Mouse (Mus musculus): Measurements from ENCODE around the gene Zfp280d. TPM values are rescaled to one million over a fixed set of nuclear protein-coding genes. Genes with fewer than 3 reads are reported as not detected.

Gene Zfp280d
- polyA plus RNA-seq, 1 experiment from 2014 or later, result 38.7 TPM

DNA sequence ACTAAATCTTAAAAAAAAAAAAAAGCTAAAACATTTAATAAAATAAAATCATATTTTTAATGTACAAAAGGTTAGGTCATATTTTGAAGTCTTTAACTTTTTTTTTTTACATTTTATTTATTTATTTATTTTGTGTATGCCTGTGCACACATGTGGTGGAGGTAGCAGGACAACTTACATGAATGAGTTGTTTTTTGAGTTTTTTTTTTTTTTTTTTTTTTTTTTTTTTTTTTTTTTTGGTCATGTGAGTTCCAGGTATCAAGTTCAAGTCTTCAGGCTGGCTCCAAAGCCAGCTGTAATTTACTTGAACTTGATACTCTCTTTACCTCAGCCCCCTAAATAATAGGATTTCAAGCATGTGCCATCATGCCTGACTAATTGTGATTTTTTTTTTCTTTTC, 19.4 kb downstream of the Zfp280d start:
- Histone ChIP-seq H3K9me3 (ENCODE audit: control insufficient read depth, low read length) (no peaks in the 10 kb centered on the region), H3K9ac (ENCODE audit: low read depth, low read length) (no peak overlapping the region)

DNA sequence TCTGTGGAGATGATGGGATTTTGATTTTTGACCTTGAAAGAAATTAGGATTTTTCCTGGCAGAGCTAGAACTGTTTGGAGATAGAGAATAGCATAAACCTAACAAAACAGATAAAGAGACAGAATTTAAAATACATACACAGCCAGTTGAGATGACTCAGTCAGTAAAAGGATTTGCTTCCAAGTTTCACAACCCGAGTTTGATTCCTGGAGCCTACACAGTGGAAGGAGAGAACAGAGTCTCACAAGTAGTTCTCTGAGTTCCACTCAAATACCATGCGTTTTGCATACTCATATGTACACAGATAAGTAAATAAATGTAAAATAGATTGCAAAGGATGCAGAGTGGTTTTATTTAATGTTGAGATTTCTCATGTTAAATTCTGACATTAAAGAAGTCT, 35.1 kb downstream of the Zfp280d start:
- Histone ChIP-seq H3K4me3 (ENCODE audit: low read depth, low read length) (no peak overlapping the region), H3K4me1 (ENCODE audit: control insufficient read depth, insufficient read depth, low read length) (no peaks in the 10 kb centered on the region), H3K4me2 (ENCODE audit: low read depth, low read length) (no peak overlapping the region), H3K36me3 (ENCODE audit: control insufficient read depth, insufficient read depth, low read length) (peaks cover 45% of the 10 kb centered on the region), H3K9me3 (ENCODE audit: control insufficient read depth, low read length) (no peaks in the 10 kb centered on the region), H3K27ac (replicated peaks; ENCODE audit: low read depth, low read length) (no peak overlapping the region), H3K27me3 (replicated peaks; ENCODE audit: control insufficient read depth, insufficient read depth, low read length) (no peaks in the 10 kb centered on the region), H3K9ac (ENCODE audit: low read depth, low read length) (no peak overlapping the region)
- ATAC-seq (ENCODE audit: low read depth), result no peak
- 95% methylated on average over 2 of the region's 2 CpGs for WGBS
- DNase-seq (ENCODE audit: low spot score), result no peak

More for the DNA sequence above, 19.4 kb downstream of the Zfp280d start:
- ATAC-seq (ENCODE audit: low read depth), result no peak
- no peak overlapping the region for H3K4me2 ChIP-seq (ENCODE audit: low read depth, low read length)
- H3K36me3 ChIP-seq (ENCODE audit: control insufficient read depth, insufficient read depth, low read length), result 0 out of 2 replicates have a peak, but pooled peaks cover 7% of the 10 kb centered on the region
- DNase-seq (ENCODE audit: low spot score), result peak; percentile 5
- H3K4me3 ChIP-seq (ENCODE audit: low read depth, low read length), result no peak overlapping the region
- no peaks in the 10 kb centered on the region for H3K4me1 ChIP-seq (ENCODE audit: control insufficient read depth, insufficient read depth, low read length)
- no peak overlapping the region for H3K27ac ChIP-seq (replicated peaks; ENCODE audit: low read depth, low read length)
- H3K27me3 ChIP-seq (replicated peaks; ENCODE audit: control insufficient read depth, insufficient read depth, low read length), result no peaks in the 10 kb centered on the region

DNA sequence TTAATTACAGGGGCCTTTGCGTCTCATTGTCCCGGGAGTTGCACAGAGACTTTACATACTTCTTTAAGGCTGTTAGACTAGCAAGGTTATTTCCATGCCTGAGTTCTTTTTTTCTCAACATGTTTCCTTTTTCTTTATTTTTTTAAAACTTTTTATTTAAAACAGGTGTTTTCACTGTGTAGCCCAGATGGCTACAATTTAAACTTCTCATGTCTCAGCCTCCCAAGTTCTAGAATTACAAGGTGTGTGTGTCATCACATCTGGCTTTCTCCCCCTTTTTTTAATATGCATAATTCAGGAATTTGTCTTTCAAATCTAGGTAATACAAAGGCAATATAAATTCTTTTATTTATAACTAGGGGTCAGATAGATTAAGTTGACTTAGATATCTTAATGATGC, 58.6 kb downstream of the Zfp280d start:
- Histone ChIP-seq H3K4me3 (ENCODE audit: low read depth, low read length) (no peak overlapping the region), H3K27me3 (replicated peaks; ENCODE audit: control insufficient read depth, insufficient read depth, low read length) (no peaks in the 10 kb centered on the region), H3K4me1 (ENCODE audit: control insufficient read depth, insufficient read depth, low read length) (no peaks in the 10 kb centered on the region), H3K9ac (ENCODE audit: low read depth, low read length) (no peak overlapping the region), H3K9me3 (ENCODE audit: control insufficient read depth, low read length) (no peaks in the 10 kb centered on the region), H3K36me3 (ENCODE audit: control insufficient read depth, insufficient read depth, low read length) (peaks cover 55% of the 10 kb centered on the region), H3K4me2 (ENCODE audit: low read depth, low read length) (no peak overlapping the region), H3K27ac (replicated peaks; ENCODE audit: low read depth, low read length) (no peak overlapping the region)
- 42% methylated on average over 2 of the region's 2 CpGs for WGBS
- DNase-seq (ENCODE audit: low spot score), result peak; percentile 5
- no peak for ATAC-seq (ENCODE audit: low read depth)

DNA sequence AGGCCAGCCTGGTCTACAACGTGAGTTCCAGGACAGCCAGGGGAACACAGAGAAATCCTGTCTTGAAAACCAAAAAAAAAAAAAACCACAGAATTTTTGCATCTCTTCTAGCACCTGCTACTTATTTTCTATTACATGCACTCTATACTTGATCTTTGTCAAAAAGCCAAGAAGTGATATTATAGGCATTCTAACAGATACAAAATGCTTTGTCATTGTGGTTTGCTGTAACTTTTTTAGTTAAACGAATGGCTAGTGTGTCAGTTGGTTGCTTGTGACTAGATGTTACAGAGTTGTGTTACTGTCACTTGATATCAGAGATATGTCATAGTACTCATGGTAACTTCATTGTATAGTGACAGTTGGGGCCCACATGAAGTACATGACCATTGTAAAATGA, 61.4 kb downstream of the Zfp280d start:
- no peak overlapping the region for H3K4me3 ChIP-seq (ENCODE audit: low read depth, low read length)
- no peak overlapping the region for H3K4me2 ChIP-seq (ENCODE audit: low read depth, low read length)
- H3K4me1 ChIP-seq (ENCODE audit: control insufficient read depth, insufficient read depth, low read length), result no peaks in the 10 kb centered on the region
- H3K9me3 ChIP-seq (ENCODE audit: control insufficient read depth, low read length), result no peaks in the 10 kb centered on the region
- H3K36me3 ChIP-seq (ENCODE audit: control insufficient read depth, insufficient read depth, low read length), result peaks cover 61% of the 10 kb centered on the region
- ATAC-seq (ENCODE audit: low read depth) (no peak), DNase-seq (ENCODE audit: low spot score) (no peak)
- H3K27me3 ChIP-seq (replicated peaks; ENCODE audit: control insufficient read depth, insufficient read depth, low read length), result no peaks in the 10 kb centered on the region
- no peak overlapping the region for H3K9ac ChIP-seq (ENCODE audit: low read depth, low read length)
- no peak overlapping the region for H3K27ac ChIP-seq (replicated peaks; ENCODE audit: low read depth, low read length)
- WGBS, result 93% methylated on average over 2 of the region's 2 CpGs

DNA sequence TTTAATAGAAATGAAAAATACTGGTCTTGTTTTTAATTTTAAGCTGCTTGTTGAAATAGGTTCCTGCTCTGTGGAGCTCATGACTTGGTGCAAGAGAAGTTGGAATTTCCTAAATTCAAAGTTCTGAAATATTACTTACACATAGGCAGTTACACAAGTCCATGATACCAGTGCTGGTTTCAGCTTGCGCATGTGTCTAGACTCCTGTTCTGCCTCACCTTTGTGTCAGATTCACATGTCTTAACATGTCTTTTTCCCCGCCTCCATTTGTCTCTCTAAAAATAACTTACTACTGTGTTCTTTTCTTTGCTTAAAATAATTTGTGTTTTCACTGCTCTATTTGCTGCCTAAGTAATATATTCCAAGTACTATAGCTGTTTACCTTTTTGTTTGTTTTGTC, 64.5 kb downstream of the Zfp280d start:
- Histone ChIP-seq H3K9ac (ENCODE audit: low read depth, low read length) (no peak overlapping the region), H3K27me3 (replicated peaks; ENCODE audit: control insufficient read depth, insufficient read depth, low read length) (no peaks in the 10 kb centered on the region), H3K27ac (replicated peaks; ENCODE audit: low read depth, low read length) (no peak overlapping the region), H3K4me3 (ENCODE audit: low read depth, low read length) (no peak overlapping the region), H3K4me1 (ENCODE audit: control insufficient read depth, insufficient read depth, low read length) (peaks cover 7% of the 10 kb centered on the region; the same call in 1 of the 2 replicates), H3K36me3 (ENCODE audit: control insufficient read depth, insufficient read depth, low read length) (peaks cover 50% of the 10 kb centered on the region), H3K9me3 (ENCODE audit: control insufficient read depth, low read length) (no peaks in the 10 kb centered on the region), H3K4me2 (ENCODE audit: low read depth, low read length) (no peak overlapping the region)
- ATAC-seq (ENCODE audit: low read depth) (no peak), DNase-seq (ENCODE audit: low spot score) (no peak)
- WGBS, result 92% methylated on average over 2 of the region's 2 CpGs

DNA sequence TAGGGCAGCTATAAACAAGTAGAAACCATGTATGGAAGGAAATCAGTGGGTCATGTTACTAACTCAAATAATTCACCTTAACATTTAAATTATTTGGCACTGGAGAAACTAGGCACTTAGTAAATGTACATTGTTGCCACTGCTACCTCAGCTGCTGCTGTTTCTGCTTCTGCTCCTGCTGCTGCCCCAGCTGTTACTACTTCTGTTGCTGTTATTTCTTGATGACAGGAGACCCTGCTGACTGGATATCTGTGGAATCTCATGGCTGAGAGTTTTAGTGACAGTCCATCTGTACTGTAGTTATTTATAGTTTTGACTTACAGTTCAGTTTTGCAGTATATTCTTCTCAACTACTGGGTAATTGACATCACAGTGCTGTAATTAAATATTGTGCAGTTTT, 69.2 kb downstream of the Zfp280d start:
- DNase-seq (ENCODE audit: low spot score) (peak; percentile 76), ATAC-seq (ENCODE audit: low read depth) (peak; percentile 68; the same call in 1 of the 2 replicates)
- Histone ChIP-seq H3K4me2 (ENCODE audit: low read depth, low read length) (no peak overlapping the region), H3K27me3 (replicated peaks; ENCODE audit: control insufficient read depth, insufficient read depth, low read length) (no peaks in the 10 kb centered on the region), H3K9ac (ENCODE audit: low read depth, low read length) (no peak overlapping the region), H3K36me3 (ENCODE audit: control insufficient read depth, insufficient read depth, low read length) (peaks cover 28% of the 10 kb centered on the region), H3K27ac (replicated peaks; ENCODE audit: low read depth, low read length) (no peak overlapping the region), H3K9me3 (ENCODE audit: control insufficient read depth, low read length) (no peaks in the 10 kb centered on the region), H3K4me1 (ENCODE audit: control insufficient read depth, insufficient read depth, low read length) (peaks cover 7% of the 10 kb centered on the region; the same call in 1 of the 2 replicates), H3K4me3 (ENCODE audit: low read depth, low read length) (no peak overlapping the region)

DNA sequence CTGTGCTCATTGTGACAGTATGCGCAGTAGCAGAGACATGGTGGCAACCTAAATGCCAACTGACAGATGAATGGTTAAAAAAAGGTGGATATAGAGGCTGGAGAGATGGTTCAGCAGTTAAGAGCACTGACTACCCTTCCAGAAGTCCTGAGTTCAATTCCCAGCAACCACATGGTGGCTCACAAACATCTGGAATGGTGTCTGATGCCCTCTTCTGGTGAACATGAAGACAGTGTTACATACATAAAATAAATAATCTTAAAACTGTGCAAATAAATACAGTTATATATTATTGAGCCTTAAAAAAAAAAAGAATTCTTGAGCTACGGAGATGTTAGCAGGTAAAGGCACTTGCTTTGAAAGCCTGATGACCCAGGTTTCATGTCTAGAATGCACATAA, 97.7 kb downstream of the Zfp280d start:
- WGBS, result 94% methylated on average over 2 of the region's 2 CpGs
- H3K27me3 ChIP-seq (replicated peaks; ENCODE audit: control insufficient read depth, insufficient read depth, low read length), result no peaks in the 10 kb centered on the region
- no peak overlapping the region for H3K4me3 ChIP-seq (ENCODE audit: low read depth, low read length)
- no peak for ATAC-seq (ENCODE audit: low read depth)
- H3K36me3 ChIP-seq (ENCODE audit: control insufficient read depth, insufficient read depth, low read length), result 0 out of 2 replicates have a peak, but pooled peaks cover under 1% of the 10 kb centered on the region
- H3K9me3 ChIP-seq (ENCODE audit: control insufficient read depth, low read length), result peaks cover 6% of the 10 kb centered on the region; the same call in 1 of the 2 replicates
- no peak for DNase-seq (ENCODE audit: low spot score)
- H3K4me1 ChIP-seq (ENCODE audit: control insufficient read depth, insufficient read depth, low read length), result no peaks in the 10 kb centered on the region
- no peak overlapping the region for H3K9ac ChIP-seq (ENCODE audit: low read depth, low read length)
- H3K27ac ChIP-seq (replicated peaks; ENCODE audit: low read depth, low read length), result no peak overlapping the region
- H3K4me2 ChIP-seq (ENCODE audit: low read depth, low read length), result no peak overlapping the region

DNA sequence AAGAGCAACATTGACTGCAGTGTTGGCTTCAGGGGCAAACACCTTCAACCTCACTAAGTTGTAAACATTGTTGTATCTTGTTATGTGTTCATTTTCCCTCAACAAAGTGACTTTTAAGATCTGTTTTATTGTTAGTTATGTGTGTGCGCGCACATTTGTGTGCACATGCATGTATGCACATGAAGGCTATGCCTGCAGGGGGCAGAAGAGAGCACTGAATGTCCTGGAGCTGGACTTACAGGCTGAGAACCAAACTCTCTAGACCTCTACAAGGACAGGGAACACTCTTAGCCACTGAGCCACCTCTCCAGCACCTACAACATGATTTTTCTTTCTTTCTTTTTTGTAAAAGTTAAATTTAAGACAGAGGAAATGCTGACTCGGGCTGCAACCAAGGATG, 99.4 kb downstream of the Zfp280d start:
- no peak overlapping the region for H3K27ac ChIP-seq (replicated peaks; ENCODE audit: low read depth, low read length)
- no peaks in the 10 kb centered on the region for H3K27me3 ChIP-seq (replicated peaks; ENCODE audit: control insufficient read depth, insufficient read depth, low read length)
- H3K9ac ChIP-seq (ENCODE audit: low read depth, low read length), result no peak overlapping the region
- ATAC-seq (ENCODE audit: low read depth) (no peak), DNase-seq (ENCODE audit: low spot score) (no peak)
- H3K4me1 ChIP-seq (ENCODE audit: control insufficient read depth, insufficient read depth, low read length), result no peaks in the 10 kb centered on the region
- WGBS, result 91% methylated on average over 3 of the region's 3 CpGs
- H3K4me3 ChIP-seq (ENCODE audit: low read depth, low read length), result no peak overlapping the region
- H3K4me2 ChIP-seq (ENCODE audit: low read depth, low read length), result no peak overlapping the region
- H3K36me3 ChIP-seq (ENCODE audit: control insufficient read depth, insufficient read depth, low read length), result no peaks in the 10 kb centered on the region
- peaks cover 6% of the 10 kb centered on the region; the same call in 1 of the 2 replicates for H3K9me3 ChIP-seq (ENCODE audit: control insufficient read depth, low read length)

DNA sequence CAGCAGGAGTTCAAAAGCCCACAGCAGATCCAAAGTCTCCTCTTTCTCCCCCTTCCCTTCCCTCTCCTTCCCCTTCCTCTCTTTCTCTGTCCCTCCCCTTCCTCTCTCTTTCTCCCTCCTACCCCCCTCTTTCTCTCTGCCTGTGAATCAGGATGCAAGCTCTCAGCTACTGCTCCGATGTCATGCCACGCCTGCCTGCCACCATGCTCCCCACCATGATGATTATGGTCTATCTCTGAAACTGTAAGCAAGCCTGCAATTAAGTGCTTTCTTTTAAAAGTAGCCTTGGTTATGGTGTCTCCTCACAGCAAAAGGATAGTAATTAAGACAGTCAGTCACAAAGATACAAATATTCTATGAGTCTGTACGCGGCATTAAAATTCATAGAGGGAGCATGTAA, 100.3 kb downstream of the Zfp280d start:
- Histone ChIP-seq H3K27ac (replicated peaks; ENCODE audit: low read depth, low read length) (no peak overlapping the region), H3K9ac (ENCODE audit: low read depth, low read length) (no peak overlapping the region), H3K36me3 (ENCODE audit: control insufficient read depth, insufficient read depth, low read length) (no peaks in the 10 kb centered on the region), H3K27me3 (replicated peaks; ENCODE audit: control insufficient read depth, insufficient read depth, low read length) (no peaks in the 10 kb centered on the region), H3K4me3 (ENCODE audit: low read depth, low read length) (no peak overlapping the region), H3K4me2 (ENCODE audit: low read depth, low read length) (no peak overlapping the region), H3K9me3 (ENCODE audit: control insufficient read depth, low read length) (peaks cover 6% of the 10 kb centered on the region; the same call in 1 of the 2 replicates), H3K4me1 (ENCODE audit: control insufficient read depth, insufficient read depth, low read length) (no peaks in the 10 kb centered on the region)
- peak; percentile 26 for DNase-seq (ENCODE audit: low spot score)
- WGBS, result 62% methylated on average over 4 of the region's 4 CpGs
- no peak for ATAC-seq (ENCODE audit: low read depth)

Data from embryonic facial prominence, embryonic 14.5 days (tissue).